ENCODE assay signal across 15 mouse cellular contexts in genomic region chr2:33303416-33303947, GRCm38 (mm10).
DNase-seq lines count a peak whose midpoint lies in the region; ATAC-seq and TF ChIP-seq lines count a peak whose summit lies in the region.
"Had no signal": no experiment of that assay in that cellular context is flagged by ENCODE, and none has a peak within 500 bp of the region (broad histone marks: within the 10 kb centered on the region; RNA-seq: fewer than 3 reads in every experiment).

No protein-coding gene starts in this region.

- peaks cover 12% of the 10 kb centered on the region; the same call in 1 of the 2 replicates for H3K36me3 ChIP-seq in neural tube, embryonic 13.5 days
- H3K36me3 ChIP-seq in limb, embryonic 11.5 days (ENCODE audit: control insufficient read depth, insufficient read depth, low read length) = no peaks in the 10 kb centered on the region
- H3K36me3 ChIP-seq: heart, embryonic 13.5 days had no signal

- no peak for TF ChIP-seq CTCF in gastrocnemius, adult 2 months (IDR thresholded peaks at IDR 0.05)

- ATAC-seq in neural tube, embryonic 13.5 days (ENCODE audit: low read depth) = no peak
- no peak for ATAC-seq in limb, embryonic 11.5 days (ENCODE audit: insufficient number of reproducible peaks, low FRiP score, low TSS enrichment, low read depth)

- peaks cover 18% of the 10 kb centered on the region; the same call in 1 of the 2 replicates for H3K4me1 ChIP-seq in neural tube, embryonic 13.5 days (replicated peaks)
- H3K4me1 ChIP-seq in limb, embryonic 11.5 days (ENCODE audit: control insufficient read depth, insufficient read depth, low read length) = peaks cover 51% of the 10 kb centered on the region

- peak; percentile 62 for DNase-seq in gastrocnemius, adult 2 months
- no peak for DNase-seq in gastrocnemius, adult 8-10 months (ENCODE audit: low spot score in 2 of 2)
- no peak for DNase-seq in neural tube, embryonic 10.5 days (ENCODE audit: extremely low spot score, low spot score)
- DNase-seq in limb, embryonic 11.5 days (ENCODE audit: low spot score) = no peak
- DNase-seq in cerebellum, postnatal 14 days = no peak
- no peak for DNase-seq in left cerebral cortex, postnatal 10 days (ENCODE audit: extremely low spot score in 1 of 2, low spot score in 2 of 2)
- DNase-seq in urinary bladder, postnatal 25 days (ENCODE audit: low spot score) = no peak
- DNase-seq: cerebellum, adult 11-12 months; kidney, adult 2 months; kidney, postnatal 36 days; layer of hippocampus, postnatal 36 days; lung, embryonic 14.5 days had no signal

- no peak overlapping the region for H3K4me2 ChIP-seq in neural tube, embryonic 13.5 days
- no peak overlapping the region for H3K4me2 ChIP-seq in limb, embryonic 11.5 days (ENCODE audit: low read depth, severe bottlenecking)
- H3K4me2 ChIP-seq: heart, embryonic 13.5 days; lung, embryonic 14.5 days had no signal

- H3K4me3 ChIP-seq in gastrocnemius, adult 2 months = no peak overlapping the region
- H3K4me3 ChIP-seq in neural tube, embryonic 13.5 days = no peak overlapping the region
- H3K4me3 ChIP-seq in limb, embryonic 11.5 days (ENCODE audit: low read depth, low read length) = no peak overlapping the region
- H3K4me3 ChIP-seq: heart, embryonic 13.5 days; myocyte had no signal

- WGBS in neural tube, embryonic 13.5 days = 76% methylated on average over 11 of the region's 11 CpGs
- 59% methylated on average over 11 of the region's 11 CpGs for WGBS in limb, embryonic 11.5 days

- H3K27ac ChIP-seq in gastrocnemius, adult 2 months = peak overlapping the region; percentile 62
- peak overlapping the region; percentile 19; the same call in 1 of the 2 replicates for H3K27ac ChIP-seq in neural tube, embryonic 13.5 days (replicated peaks)
- no peak overlapping the region for H3K27ac ChIP-seq in limb, embryonic 11.5 days (replicated peaks; ENCODE audit: low read depth, low read length)
- H3K27ac ChIP-seq: heart, embryonic 13.5 days had no signal

- no peaks in the 10 kb centered on the region for H3K27me3 ChIP-seq in neural tube, embryonic 13.5 days
- no peaks in the 10 kb centered on the region for H3K27me3 ChIP-seq in limb, embryonic 11.5 days (ENCODE audit: control insufficient read depth, insufficient read depth, low read length)
- H3K27me3 ChIP-seq: heart, embryonic 13.5 days had no signal

- intact Hi-C loops in gastrocnemius, adult 2 months (cut with DNase I) = no loop called here
- intact Hi-C loops in left cerebral cortex, postnatal 10 days (cut with DNase I) = no loop called here

- H3K9ac ChIP-seq in neural tube, embryonic 13.5 days = no peak overlapping the region
- H3K9ac ChIP-seq in limb, embryonic 11.5 days (ENCODE audit: low read length) = 0 out of 2 replicates have a peak overlapping the region, but pooled peaks have one; percentile 5
- H3K9ac ChIP-seq: heart, embryonic 13.5 days; lung, embryonic 14.5 days had no signal

- no peaks in the 10 kb centered on the region for H3K9me3 ChIP-seq in neural tube, embryonic 13.5 days
- H3K9me3 ChIP-seq in limb, embryonic 11.5 days (ENCODE audit: control insufficient read depth, low read length) = no peaks in the 10 kb centered on the region
- H3K9me3 ChIP-seq: heart, embryonic 13.5 days had no signal
